Mouse (Mus musculus) lung, adult 2 months (tissue): ENCODE data around the gene Nav2.

Experiments used
- CTCF ChIP-seq: fragments of 200-500 bp; IDR thresholded peaks from 2 replicates; pipeline ENCODE4 v1.5.1; 2011; ENCODE audit warnings: mild to moderate bottlenecking, low read length, control low read depth; ENCODE audit not compliant: insufficient read depth
- POLR2A ChIP-seq: fragments of 200-500 bp; IDR thresholded peaks from 2 replicates; pipeline ENCODE4 v1.6.1; 2011; ENCODE audit warnings: low read depth, mild to moderate bottlenecking, control low read depth, low read length, borderline replicate concordance; ENCODE audit errors: extremely low read depth

GRCm38 (mm10) chr7:48894763-48895162, 13.8 kb upstream of the Nav2 start:
- TF ChIP-seq CTCF (no peak), POLR2A (no peak)
